Mouse (Mus musculus) heart, postnatal 0 days (tissue): ENCODE measurements around the gene Flt1. TPM values are rescaled to one million over a fixed set of nuclear protein-coding genes. Genes with fewer than 3 reads are reported as not detected.
A peak's percentile ranks its signal among the peaks of the same experiment; 100 is the strongest.

Experiments
- ATAC-seq: fragments of 200-750 bp; cut with Nextera tagmentation; 2 replicates; pipeline ENCODE4 v1.8.0; 2017; ENCODE audit warnings: low read depth, moderate number of reproducible peaks, moderate library complexity; ENCODE audit not compliant: insufficient read depth
- DNase-seq: peaks from one replicate; pipeline ENCODE4 v3.0.0-alpha.2; 2016; ENCODE audit warnings: low spot score
- H3K27ac ChIP-seq: fragments of 300-500 bp; sonication (generic); 2 replicates; pipeline ENCODE4 v1.5.1; 2014; ENCODE audit warnings: low read depth, mild to moderate bottlenecking
- H3K27me3 ChIP-seq: fragments of 300-500 bp; sonication (generic); 2 replicates; pipeline ENCODE4 v1.6.1; 2014; ENCODE audit warnings: low read length, mixed read lengths; ENCODE audit not compliant: control insufficient read depth, insufficient read depth
- H3K36me3 ChIP-seq: fragments of 300-500 bp; sonication (generic); replicated peaks from 2 replicates; pipeline ENCODE4 v1.6.1; 2014; ENCODE audit warnings: low read length, mixed read lengths; ENCODE audit not compliant: control insufficient read depth, insufficient read depth
- H3K4me1 ChIP-seq: fragments of 300-500 bp; sonication (generic); 2 replicates; pipeline ENCODE4 v1.6.1; 2014; ENCODE audit warnings: antibody characterized with exemption; ENCODE audit not compliant: control insufficient read depth, insufficient read depth
- H3K4me2 ChIP-seq: fragments of 300-500 bp; sonication (generic); 2 replicates; pipeline ENCODE4 v1.6.1; 2014; ENCODE audit warnings: low read depth, mild to moderate bottlenecking, low read length, moderate library complexity
- H3K4me3 ChIP-seq: fragments of 300-500 bp; sonication (generic); 2 replicates; pipeline ENCODE4 v1.5.1; 2014; ENCODE audit warnings: low read depth, low read length
- H3K9ac ChIP-seq: fragments of 300-500 bp; sonication (generic); replicated peaks from 2 replicates; pipeline ENCODE4 v1.6.1; 2014; ENCODE audit warnings: low read depth, low read length, mixed read lengths
- H3K9me3 ChIP-seq: fragments of 300-500 bp; sonication (generic); replicated peaks from 2 replicates; pipeline ENCODE4 v1.6.1; 2016; ENCODE audit warnings: low read length; ENCODE audit not compliant: control insufficient read depth
- CTCF ChIP-seq: IDR thresholded peaks from 2 replicates; pipeline ENCODE4 v1.5.1; 2016; ENCODE audit warnings: antibody characterized with exemption, control low read depth, low read depth
- EP300 ChIP-seq: IDR thresholded peaks from 2 replicates; pipeline ENCODE4 v1.6.1; 2016; ENCODE audit warnings: antibody characterized with exemption, low read depth
- WGBS: fragments of 180-500 bp; shearing (Covaris S2); extraction: QIAGEN DNeasy Blood & Tissue Kit; methylation state at CpG from one replicate; pipeline ENCODE4 v1.1.7; 2014; 5-methylcytosine and 5-hydroxymethylcytosine counted together
- polyA plus RNA-seq: library from polyadenylated mRNA; unstranded; fragments of >200 nt; fragmentation: Nextera tagmentation; extraction: Ambion mirVana; gene quantifications from 2 replicates; pipeline ENCODE4 v1.2.1, GENCODE M21; 2015
- total RNA-seq: library from RNA; depleted of rRNA; stranded (reverse); fragments of >200 nt; gene quantifications from 2 replicates; pipeline ENCODE4 v1.2.3, GENCODE M21; 2014; ENCODE audit warnings: low replicate concordance; rRNA removed

The Flt1 gene
- total RNA-seq (32.0 and 39.1 TPM in 2 replicates), polyA plus RNA-seq (11.8 and 12.3 TPM in 2 replicates)

DNA sequence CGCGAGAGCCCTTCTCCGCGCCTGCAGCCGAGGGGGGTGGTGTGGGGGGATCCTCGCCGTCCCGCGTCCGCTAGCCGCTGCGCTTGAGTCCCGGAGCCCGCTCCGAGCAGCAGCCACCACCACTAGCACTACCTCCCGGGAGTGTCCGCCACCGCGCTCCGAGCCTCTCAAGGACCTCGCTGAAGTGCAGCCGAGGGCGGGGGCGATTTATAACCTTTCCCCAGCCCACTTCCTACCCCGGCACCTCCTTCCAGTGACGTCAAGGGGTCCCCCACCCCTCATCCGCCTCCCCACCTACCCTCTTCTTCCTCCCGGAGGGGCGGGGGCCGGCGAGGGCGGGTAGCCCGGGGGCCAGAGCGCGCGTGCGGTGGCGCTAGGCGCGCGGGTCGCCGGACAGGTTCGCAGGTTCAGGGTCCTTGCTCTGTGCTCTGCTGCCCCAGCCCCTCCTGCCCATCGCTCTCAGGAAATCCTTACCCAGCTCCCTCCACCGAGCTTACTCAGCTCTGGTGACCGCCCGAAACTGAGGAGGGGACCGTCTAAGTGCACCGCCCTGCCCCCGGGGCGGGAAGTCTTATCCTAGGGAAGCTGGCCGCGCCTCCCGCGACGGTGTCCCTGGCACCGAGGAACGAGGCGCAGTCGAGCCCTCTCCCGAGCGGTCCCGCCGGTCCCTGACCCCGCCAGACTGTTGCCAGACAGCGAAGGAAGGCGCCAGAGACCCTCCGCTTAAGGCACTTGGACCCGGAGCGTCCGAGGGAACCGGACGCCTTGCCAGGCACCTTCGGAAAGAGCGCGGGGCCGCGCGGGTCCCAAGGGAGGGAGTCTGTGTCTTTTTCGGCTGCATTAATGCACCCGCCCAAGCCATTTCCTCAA is at the start of gene Flt1:
Gene Flt1 (minus strand): TSS at position 181 of the 870 bp plus-strand sequence.
- H3K9me3 ChIP-seq = no peaks in the 10 kb centered on the region
- peak within 1 kb of the TSS; percentile 71 for H3K27ac ChIP-seq
- 0 out of 2 replicates have a peak, but pooled peaks cover 6% of the 10 kb centered on the region for H3K4me1 ChIP-seq
- H3K27me3 ChIP-seq = peaks cover 79% of the 10 kb centered on the region
- ATAC-seq (peak; percentile 70), DNase-seq (no peak)
- H3K4me2 ChIP-seq = peak within 1 kb of the TSS; percentile 64
- peak within 1 kb of the TSS; percentile 63 for H3K9ac ChIP-seq
- H3K36me3 ChIP-seq = no peaks in the 10 kb centered on the region
- TF ChIP-seq EP300 (no peak), CTCF (no peak)
- WGBS = under 1% methylated on average over 70 of the region's 82 CpGs
- peak within 1 kb of the TSS; percentile 59 for H3K4me3 ChIP-seq

DNA sequence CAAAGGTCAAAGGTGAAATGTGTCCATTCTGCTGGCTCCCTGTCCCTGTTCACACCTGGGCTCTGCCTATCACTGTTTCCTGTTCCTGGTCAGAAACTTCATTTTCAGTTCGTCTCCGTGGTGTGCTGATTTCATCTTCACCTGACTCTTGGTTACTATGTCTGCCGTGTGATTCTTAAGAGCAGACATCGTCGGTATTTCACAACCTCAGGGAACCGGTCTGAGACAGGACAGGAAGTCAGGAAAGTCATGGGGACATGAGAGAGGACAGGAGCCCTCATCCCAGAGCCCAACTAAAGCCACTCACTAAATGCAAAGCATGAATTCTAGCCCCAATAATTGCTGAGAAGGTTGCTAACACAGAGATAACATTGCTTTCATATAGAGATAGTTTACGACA is 49.4 kb upstream of the Flt1 start:
- Histone ChIP-seq H3K27ac (no peak overlapping the region), H3K4me3 (no peak overlapping the region), H3K4me1 (no peaks in the 10 kb centered on the region), H3K4me2 (no peak overlapping the region), H3K9ac (no peak overlapping the region), H3K36me3 (no peaks in the 10 kb centered on the region), H3K9me3 (peaks cover 11% of the 10 kb centered on the region; the same call in 1 of the 2 replicates), H3K27me3 (no peaks in the 10 kb centered on the region)
- no peak for DNase-seq
- TF ChIP-seq CTCF (no peak), EP300 (no peak)
- ATAC-seq = no peak
- WGBS = 52% methylated on average over 7 of the region's 7 CpGs

DNA sequence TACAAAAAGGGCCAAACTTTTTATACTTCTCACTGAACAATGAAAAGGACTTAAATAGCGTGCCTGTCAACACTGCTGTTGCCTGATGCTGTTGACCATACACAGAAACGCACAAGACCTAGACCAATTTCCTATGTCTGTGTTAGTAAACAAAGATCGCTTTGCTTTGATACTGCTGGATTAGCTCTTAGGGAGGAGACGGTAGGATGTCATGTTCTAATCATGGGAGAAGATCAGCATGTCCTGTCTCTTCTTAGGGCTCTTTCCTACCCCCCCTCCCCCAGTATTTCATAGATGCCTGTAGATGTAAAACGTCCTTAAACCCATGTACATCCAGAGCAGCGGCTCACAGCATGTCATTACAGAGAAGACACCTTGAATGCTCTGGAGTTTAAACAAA is 44.1 kb upstream of the Flt1 start:
- no peak for DNase-seq
- Histone ChIP-seq H3K9me3 (peaks cover 11% of the 10 kb centered on the region; the same call in 1 of the 2 replicates), H3K27ac (no peak overlapping the region), H3K27me3 (no peaks in the 10 kb centered on the region), H3K9ac (no peak overlapping the region), H3K36me3 (no peaks in the 10 kb centered on the region), H3K4me1 (no peaks in the 10 kb centered on the region), H3K4me2 (no peak overlapping the region), H3K4me3 (no peak overlapping the region)
- TF ChIP-seq EP300 (no peak), CTCF (no peak)
- WGBS = 59% methylated on average over 6 of the region's 6 CpGs
- no peak for ATAC-seq

DNA sequence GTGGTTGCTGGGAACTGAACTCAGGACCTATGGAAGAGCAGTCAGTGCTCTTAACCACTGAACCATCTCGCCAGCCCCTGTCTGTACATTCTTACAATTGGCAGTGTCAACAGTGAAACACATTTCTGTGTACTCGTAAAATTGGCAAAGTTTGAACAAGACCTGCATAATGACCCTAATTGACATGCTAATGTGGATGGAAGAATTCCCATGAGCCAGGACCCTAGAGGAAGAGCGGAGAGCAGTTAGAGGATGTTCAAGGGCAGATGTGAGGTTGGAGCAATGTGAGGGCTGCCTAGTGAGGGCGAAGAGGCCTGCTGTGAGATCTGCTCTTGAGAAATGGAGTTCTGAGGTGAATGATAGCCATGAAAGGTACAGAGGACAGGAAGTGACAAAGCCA is 38.2 kb upstream of the Flt1 start:
- H3K4me3 ChIP-seq = no peak overlapping the region
- ATAC-seq (no peak), DNase-seq (no peak)
- H3K4me2 ChIP-seq = no peak overlapping the region
- H3K9me3 ChIP-seq = no peaks in the 10 kb centered on the region
- H3K9ac ChIP-seq = no peak overlapping the region
- no peaks in the 10 kb centered on the region for H3K4me1 ChIP-seq
- no peaks in the 10 kb centered on the region for H3K36me3 ChIP-seq
- H3K27me3 ChIP-seq = no peaks in the 10 kb centered on the region
- H3K27ac ChIP-seq = no peak overlapping the region
- no peak for TF ChIP-seq CTCF
- TF ChIP-seq EP300 = no peak
- 88% methylated on average over 4 of the region's 4 CpGs for WGBS

DNA sequence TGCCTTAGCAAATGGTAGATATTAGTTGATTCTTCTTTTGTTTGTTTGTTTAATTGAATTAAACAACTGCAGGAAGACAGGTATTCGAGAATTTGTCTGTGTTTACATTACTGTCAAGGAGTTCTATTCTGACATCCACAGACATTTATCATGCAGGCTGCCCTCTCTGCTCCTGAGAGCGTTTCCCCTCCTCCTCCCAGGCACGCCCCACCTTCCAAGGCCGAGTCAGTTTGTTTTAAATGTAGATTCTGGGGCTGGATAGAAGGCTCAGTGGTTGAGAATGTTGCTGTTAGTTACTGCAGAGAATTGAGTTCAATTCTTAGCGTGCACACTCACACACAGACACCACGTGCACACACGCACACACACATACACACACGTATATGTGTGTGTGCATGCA is 36.2 kb upstream of the Flt1 start:
- TF ChIP-seq EP300 = no peak
- TF ChIP-seq CTCF = no peak

More for the DNA sequence above, 36.2 kb upstream of the Flt1 start:
- Histone ChIP-seq H3K4me3 (no peak overlapping the region), H3K27me3 (no peaks in the 10 kb centered on the region), H3K36me3 (no peaks in the 10 kb centered on the region), H3K4me2 (no peak overlapping the region), H3K27ac (no peak overlapping the region), H3K9me3 (no peaks in the 10 kb centered on the region), H3K4me1 (no peaks in the 10 kb centered on the region), H3K9ac (no peak overlapping the region)
- ATAC-seq (no peak), DNase-seq (no peak)
- 40% methylated on average over 8 of the region's 8 CpGs for WGBS
